Mouse (Mus musculus) C2C12 (cell line): ENCODE measurements around the gene Mrpl34.

Experiments used
- CEBPB ChIP-seq: IDR thresholded peaks from one replicate; pipeline ENCODE4 v1.6.1; 2011; ENCODE audit warnings: low read depth, mild to moderate bottlenecking, control low read depth, moderate library complexity
- CTCF ChIP-seq: IDR thresholded peaks from one replicate; pipeline ENCODE4 v1.5.1; 2011; ENCODE audit not compliant: control insufficient read depth, insufficient read depth, insufficient read length
- FOSL1 ChIP-seq: IDR thresholded peaks from one replicate; pipeline ENCODE4 v1.8.0; 2011; ENCODE audit warnings: mild to moderate bottlenecking, low read length; ENCODE audit not compliant: poor library complexity, insufficient read depth, severe bottlenecking
- MAX ChIP-seq: IDR thresholded peaks from one replicate; pipeline ENCODE4 v1.6.1; 2011; ENCODE audit warnings: mild to moderate bottlenecking, control low read depth
- MYOD1 ChIP-seq: IDR thresholded peaks from one replicate; pipeline ENCODE4 v1.6.1; 2011; ENCODE audit warnings: low read depth; ENCODE audit not compliant: control insufficient read depth, insufficient read length
- MYOG ChIP-seq: IDR thresholded peaks from one replicate; pipeline ENCODE4 v1.6.1; 2011; ENCODE audit not compliant: control insufficient read depth, insufficient read length; ENCODE audit errors: extremely low read depth
- USF1 ChIP-seq: IDR thresholded peaks from one replicate; pipeline ENCODE4 v1.6.1; 2011; ENCODE audit warnings: low read depth, mild to moderate bottlenecking, control low read depth, moderate library complexity

DNA sequence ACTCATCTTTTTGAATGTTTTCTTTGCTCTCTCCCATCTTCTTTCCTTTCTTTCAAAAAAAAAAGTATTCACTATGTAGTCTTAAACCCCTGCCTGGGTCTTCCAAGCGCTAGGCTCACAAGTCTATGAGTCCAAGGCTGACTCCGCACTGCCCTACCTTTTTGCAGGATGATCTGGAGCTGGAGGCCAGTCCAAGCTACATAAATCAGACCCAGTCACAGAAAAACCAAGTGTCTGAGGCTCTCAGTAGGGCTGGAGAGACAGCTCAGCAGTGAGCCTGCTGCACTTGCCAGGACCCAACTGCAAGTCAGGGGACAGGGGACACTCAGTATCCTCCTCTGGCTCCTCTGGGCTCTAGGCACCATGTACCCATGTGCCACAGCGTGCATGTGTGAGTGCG, 39.6 kb downstream of the Mrpl34 start:
- no peak for TF ChIP-seq CTCF
- TF ChIP-seq MYOD1, result no peak
- no peak for TF ChIP-seq USF1
- no peak for TF ChIP-seq MYOG
- no peak for TF ChIP-seq MAX
- no peak for TF ChIP-seq FOSL1
- no peak for TF ChIP-seq CEBPB
